In the genomic region with DNA sequence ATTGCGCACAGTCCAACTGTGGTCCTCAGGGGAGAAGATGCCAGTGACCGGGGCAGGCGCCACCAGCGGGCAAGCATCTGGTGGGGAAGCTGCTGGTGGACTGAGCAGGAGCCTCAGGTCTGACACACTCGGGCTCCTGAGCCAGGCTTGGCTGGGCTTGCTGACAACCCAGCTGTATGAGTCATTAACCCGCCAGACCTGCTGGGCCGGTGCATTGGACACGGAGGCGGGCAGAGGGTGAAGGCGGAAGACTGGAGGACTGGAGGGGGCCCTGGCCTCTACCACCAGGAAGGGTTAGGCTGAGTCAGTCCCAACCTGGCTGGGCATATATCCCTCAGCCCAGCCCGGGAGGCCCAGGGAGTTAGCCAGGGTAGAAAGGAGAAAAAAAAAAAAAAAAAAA, we compare ENCODE assay signal across 8 mouse cellular contexts. TPM values are rescaled to one million over a fixed set of nuclear protein-coding genes. Genes with fewer than 3 reads are reported as not detected.
DNase-seq lines count a peak whose midpoint lies in the region; ATAC-seq lines count a peak whose summit lies in the region.

A gene (minus strand): TSS at position 253 of the 400 bp plus-strand sequence.

- H3K9me3 ChIP-seq in hindbrain, embryonic 10.5 days: no peaks in the 10 kb centered on the region
- H3K9me3 ChIP-seq in midbrain, embryonic 13.5 days: no peaks in the 10 kb centered on the region

- H3K36me3 ChIP-seq in hindbrain, embryonic 10.5 days: no peaks in the 10 kb centered on the region
- H3K36me3 ChIP-seq in midbrain, embryonic 13.5 days: no peaks in the 10 kb centered on the region

- WGBS in hindbrain, embryonic 10.5 days: 77% methylated on average over 11 of the region's 11 CpGs
- 81% methylated on average over 11 of the region's 11 CpGs for WGBS in midbrain, embryonic 13.5 days

- peaks cover 44% of the 10 kb centered on the region for H3K4me1 ChIP-seq in hindbrain, embryonic 10.5 days (replicated peaks)
- H3K4me1 ChIP-seq in midbrain, embryonic 13.5 days (replicated peaks): peaks cover 17% of the 10 kb centered on the region

- DNase-seq in 416B (ENCODE audit: low read depth) (peak; percentile 91), ZHBTc4 (ENCODE audit: low read depth, low spot score) (peak; percentile 29)
- peak; percentile 87 for DNase-seq in fibroblast of lung, adult 2 months (ENCODE audit: low read depth)
- DNase-seq in hindbrain, embryonic 10.5 days (ENCODE audit: low spot score): no peak
- DNase-seq in layer of hippocampus, postnatal 36 days: no peak
- no peak for DNase-seq in T-cell, adult 2 months (ENCODE audit: low spot score)
- no peak for DNase-seq in spleen, postnatal 36 days (ENCODE audit: low spot score in 2 of 2)

- no peak for ATAC-seq in midbrain, embryonic 13.5 days

- H3K9ac ChIP-seq in midbrain, embryonic 13.5 days (replicated peaks): no peak within 1 kb of the TSS

- no peak within 1 kb of the TSS for H3K4me2 ChIP-seq in midbrain, embryonic 13.5 days (replicated peaks)

- 0 out of 2 replicates have a peak within 1 kb of the TSS, but pooled peaks have one; percentile 19 for H3K27ac ChIP-seq in hindbrain, embryonic 10.5 days
- H3K27ac ChIP-seq in midbrain, embryonic 13.5 days: no peak within 1 kb of the TSS

- H3K27me3 ChIP-seq in hindbrain, embryonic 10.5 days (ENCODE audit: insufficient read depth, poor library complexity, severe bottlenecking): 0 out of 2 replicates have a peak, but pooled peaks cover 5% of the 10 kb centered on the region
- H3K27me3 ChIP-seq in midbrain, embryonic 13.5 days: peaks cover 8% of the 10 kb centered on the region; the same call in 1 of the 2 replicates

- no peak within 1 kb of the TSS for H3K4me3 ChIP-seq in hindbrain, embryonic 10.5 days
- H3K4me3 ChIP-seq in midbrain, embryonic 13.5 days (replicated peaks): no peak within 1 kb of the TSS

RNA-seq across cellular contexts. Expression of the gene that starts here (rescaled TPM):
- 23.7 and 32.3 TPM in 2 replicates for polyA plus RNA-seq in hindbrain, embryonic 10.5 days (2016; fragmentation: Nextera tagmentation; extraction: Ambion mirVana)
- 10 to 100 TPM; 41.7 to 43.9 TPM for total RNA-seq in layer of hippocampus, postnatal 36 days (2021)
- polyA plus RNA-seq in midbrain, embryonic 13.5 days (2015; fragmentation: Nextera tagmentation; extraction: Ambion mirVana): 27.7 and 28.3 TPM in 2 replicates

Comparison
In these comparisons a context has a peak if more than half of its experiments do, and no peak if none do; other contexts are left out.
1. DNase-seq: peak in 416B (single experiment), ZHBTc4 (single experiment) and fibroblast of lung, adult 2 months (single experiment); none in hindbrain, embryonic 10.5 days (single experiment), layer of hippocampus, postnatal 36 days (0 of 2), T-cell, adult 2 months (single experiment) and spleen, postnatal 36 days (0 of 2).